Mouse (Mus musculus) bone marrow macrophage, adult 2 months (primary cell): Measurements from ENCODE around the gene Inafm2.

Source experiments
- CTCF ChIP-seq: IDR thresholded peaks from 2 replicates; pipeline ENCODE4 v1.5.1; 2012; ENCODE audit warnings: low read depth, mild to moderate bottlenecking, low read length, moderate library complexity
- POLR2A ChIP-seq: IDR thresholded peaks from 2 replicates; pipeline ENCODE4 v1.6.1; 2012; ENCODE audit warnings: mild to moderate bottlenecking, low read depth, low read length, borderline replicate concordance

DNA sequence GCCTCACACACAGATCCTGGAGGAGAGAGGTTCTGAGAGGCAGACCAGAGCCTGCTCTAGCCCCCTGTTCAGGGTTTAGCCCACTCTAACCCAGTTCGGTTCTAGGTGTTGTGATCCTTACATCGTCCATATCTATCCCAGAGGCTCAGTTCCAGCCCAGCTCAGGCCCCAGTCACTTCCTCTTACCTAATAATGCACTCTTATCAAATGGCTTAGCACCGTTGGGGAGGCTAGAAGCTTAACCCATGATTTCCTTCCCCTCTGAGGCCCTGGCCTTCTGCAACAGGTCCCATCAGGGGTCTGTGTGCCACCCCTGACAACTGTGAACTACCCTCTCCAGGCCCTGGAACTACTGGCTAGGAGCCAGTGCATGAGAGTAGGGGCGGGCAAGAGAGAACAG is 16.4 kb upstream of the Inafm2 start:
- no peak for TF ChIP-seq POLR2A
- TF ChIP-seq CTCF, result no peak
